Mouse (Mus musculus) heart, embryonic 11.5 days (tissue): Measurements from ENCODE around the gene Sufu. TPM values are rescaled to one million over a fixed set of nuclear protein-coding genes. Genes with fewer than 3 reads are reported as not detected.

Experiments
- ATAC-seq: fragments of 200-750 bp; cut with Nextera tagmentation; replicated peaks from 2 replicates; pipeline ENCODE4 v1.8.0; 2017; ENCODE audit warnings: moderate library complexity; ENCODE audit not compliant: insufficient number of reproducible peaks, low FRiP score, low TSS enrichment
- H3K27ac ChIP-seq: fragments of 300-500 bp; sonication (generic); 2 replicates; pipeline ENCODE4 v1.5.1; 2014; ENCODE audit warnings: mild to moderate bottlenecking, low read depth, low read length
- H3K27me3 ChIP-seq: fragments of 300-500 bp; sonication (generic); 2 replicates; pipeline ENCODE4 v1.6.1; 2014; ENCODE audit warnings: mild to moderate bottlenecking, low read length, mixed read lengths; ENCODE audit not compliant: control insufficient read depth, insufficient read depth
- H3K36me3 ChIP-seq: fragments of 300-500 bp; sonication (generic); 2 replicates; pipeline ENCODE4 v1.6.1; 2014; ENCODE audit warnings: mild to moderate bottlenecking, low read length, moderate library complexity, mixed read lengths; ENCODE audit not compliant: control insufficient read depth, insufficient read depth
- H3K4me1 ChIP-seq: fragments of 300-500 bp; sonication (generic); 2 replicates; pipeline ENCODE4 v1.6.1; 2014; ENCODE audit warnings: low read length; ENCODE audit not compliant: control insufficient read depth, insufficient read depth
- H3K4me2 ChIP-seq: fragments of 300-500 bp; sonication (generic); 2 replicates; pipeline ENCODE4 v1.6.1; 2014; ENCODE audit warnings: mild to moderate bottlenecking, moderate library complexity
- H3K4me3 ChIP-seq: fragments of 300-500 bp; sonication (generic); 2 replicates; pipeline ENCODE4 v1.5.1; 2014; ENCODE audit warnings: low read depth, low read length
- H3K9ac ChIP-seq: fragments of 300-500 bp; sonication (generic); 2 replicates; pipeline ENCODE4 v1.6.1; 2014; ENCODE audit warnings: mild to moderate bottlenecking, low read depth, low read length, moderate library complexity
- H3K9me3 ChIP-seq: fragments of 300-500 bp; sonication (generic); replicated peaks from 2 replicates; pipeline ENCODE4 v1.6.1; 2016; ENCODE audit warnings: low read length; ENCODE audit not compliant: control insufficient read depth
- WGBS: fragments of 180-500 bp; shearing (Covaris S2); extraction: QIAGEN DNeasy Blood & Tissue Kit; methylation state at CpG from one replicate; pipeline ENCODE4 v1.1.7; 2014; ENCODE audit not compliant: insufficient replicate concordance; 5-methylcytosine and 5-hydroxymethylcytosine counted together
- polyA plus RNA-seq: library from polyadenylated mRNA; unstranded; fragments of >200 nt; fragmentation: Nextera tagmentation; extraction: Ambion mirVana; gene quantifications from 2 replicates; pipeline ENCODE4 v1.2.1, GENCODE M21; 2014

Gene Sufu
- polyA plus RNA-seq, 1 experiment from 2014 or later: 21.5 TPM

DNA sequence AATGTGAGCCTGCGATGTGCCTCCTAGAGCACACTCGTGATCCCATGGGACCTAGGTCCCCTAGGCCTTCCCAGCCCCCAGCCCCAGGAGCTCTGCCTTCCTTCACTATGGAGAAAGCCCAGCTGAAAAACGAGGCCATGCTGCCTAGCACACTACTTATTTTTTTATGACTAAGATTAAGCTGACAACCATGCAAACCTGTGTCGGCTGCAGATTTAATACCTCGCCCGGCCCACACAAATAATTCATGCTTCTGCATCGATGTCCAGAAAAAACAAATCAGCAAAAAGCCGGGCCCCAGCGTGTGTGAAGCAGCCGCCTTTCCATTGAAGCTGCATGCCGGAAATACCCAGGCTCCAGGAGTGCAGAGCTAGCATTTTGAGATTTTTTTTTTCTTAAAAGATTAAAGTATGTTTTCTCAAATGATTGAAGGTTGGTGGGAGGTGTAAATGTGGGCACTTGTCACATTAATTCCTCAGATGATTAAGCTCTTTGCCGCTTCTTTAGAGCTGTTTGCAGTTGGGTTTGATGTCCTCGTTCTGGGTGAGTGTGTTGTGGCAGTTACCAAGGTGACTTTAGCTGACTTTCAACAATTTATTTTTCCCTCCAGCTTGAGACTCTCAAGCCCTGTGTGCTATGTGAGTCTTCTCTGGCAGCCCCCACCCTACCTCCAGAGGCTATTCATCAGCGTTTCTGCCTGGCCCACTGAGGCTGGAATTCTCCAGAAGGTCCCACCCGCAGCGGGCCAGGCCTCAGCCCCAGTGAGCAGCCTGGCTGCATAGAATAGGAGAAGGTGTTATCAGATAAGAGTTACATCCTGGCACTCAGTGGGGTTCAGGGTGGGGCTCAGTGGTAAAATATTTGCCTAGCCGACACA, 73.9 kb downstream of the Sufu start:
- H3K4me1 ChIP-seq: peaks cover 34% of the 10 kb centered on the region

DNA sequence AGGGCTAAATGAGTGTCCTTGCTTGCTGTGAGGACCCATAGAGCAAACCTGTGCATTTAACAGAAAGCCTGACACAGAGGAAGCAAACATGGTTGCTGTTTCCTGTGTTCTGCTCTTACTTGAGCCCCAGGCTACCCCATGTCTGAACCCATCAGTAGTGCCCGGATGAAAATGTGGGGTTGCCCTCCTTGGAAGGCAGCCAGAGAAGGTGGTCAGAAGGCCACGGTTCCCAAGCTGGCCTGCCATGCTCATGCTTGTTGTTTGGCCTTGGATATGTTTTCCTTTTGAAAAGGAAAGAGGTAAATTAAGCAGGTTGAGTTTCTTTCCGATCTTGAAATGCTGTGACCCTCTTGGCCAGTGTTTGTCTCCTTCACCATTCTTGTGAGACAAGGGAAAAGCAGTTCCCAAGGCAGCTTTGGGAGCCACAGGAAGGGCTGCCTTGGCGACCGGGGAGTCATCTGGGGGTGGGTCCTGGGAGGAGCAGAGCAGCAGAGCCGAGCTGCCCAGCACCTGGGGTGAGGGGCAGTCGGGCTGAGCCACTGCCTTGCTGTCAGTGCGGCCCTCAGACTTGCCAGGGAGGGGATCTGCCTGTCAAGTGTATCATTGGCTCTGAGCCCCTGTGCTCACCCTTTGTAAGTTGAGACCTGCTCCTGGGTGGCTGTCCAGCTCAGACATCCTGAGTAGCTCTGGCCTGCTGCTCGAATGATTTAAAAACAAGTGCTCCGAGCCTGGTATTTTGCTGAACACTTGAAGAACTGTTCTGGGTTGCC, 74.8 kb downstream of the Sufu start:
- peak overlapping the region; percentile 81 for H3K27ac ChIP-seq
- 8% methylated on average over 10 of the region's 10 CpGs for WGBS
- no peaks in the 10 kb centered on the region for H3K9me3 ChIP-seq
- H3K36me3 ChIP-seq: peaks cover 10% of the 10 kb centered on the region
- no peaks in the 10 kb centered on the region for H3K27me3 ChIP-seq
- H3K4me1 ChIP-seq: peaks cover 29% of the 10 kb centered on the region
- peak overlapping the region; percentile 50; the same call in 1 of the 2 replicates for H3K9ac ChIP-seq
- H3K4me3 ChIP-seq: no peak overlapping the region
- peak overlapping the region; percentile 29 for H3K4me2 ChIP-seq
- ATAC-seq: peak; percentile 55; the same call in 1 of the 2 replicates

More for the DNA sequence above, 73.9 kb downstream of the Sufu start:
- Histone ChIP-seq H3K9ac (peak overlapping the region; percentile 39; the same call in 1 of the 2 replicates), H3K4me3 (no peak overlapping the region), H3K36me3 (peaks cover 8% of the 10 kb centered on the region), H3K27me3 (no peaks in the 10 kb centered on the region), H3K27ac (peak overlapping the region; percentile 81), H3K9me3 (no peaks in the 10 kb centered on the region), H3K4me2 (no peak overlapping the region)
- no peak for ATAC-seq
- 33% methylated on average over 17 of the region's 17 CpGs for WGBS

DNA sequence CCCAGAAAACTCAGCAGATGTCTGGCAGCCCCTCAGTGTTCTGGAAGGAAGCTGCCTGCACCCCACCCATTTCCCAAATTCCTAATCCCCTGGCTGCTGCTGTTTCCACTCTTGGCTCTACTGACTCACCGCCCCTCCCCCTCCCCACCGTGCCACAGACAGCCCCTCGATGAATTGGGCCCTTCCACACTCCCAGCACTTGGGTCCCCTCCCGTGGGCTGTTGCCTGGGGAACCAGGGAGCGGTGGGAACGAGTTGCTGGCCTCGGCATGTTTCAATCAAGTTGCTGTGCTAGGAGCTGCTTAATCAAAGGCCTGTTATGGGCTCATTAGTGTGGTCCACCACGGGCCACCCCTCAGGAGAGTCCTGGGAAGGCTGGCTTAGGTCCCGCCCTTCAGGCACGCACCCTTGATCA, 80.7 kb downstream of the Sufu start:
- Histone ChIP-seq H3K9me3 (no peaks in the 10 kb centered on the region), H3K4me3 (no peak overlapping the region), H3K4me2 (no peak overlapping the region), H3K27me3 (no peaks in the 10 kb centered on the region), H3K4me1 (peaks cover 55% of the 10 kb centered on the region), H3K9ac (0 out of 2 replicates have a peak overlapping the region, but pooled peaks have one; percentile 10), H3K36me3 (peaks cover 10% of the 10 kb centered on the region), H3K27ac (no peak overlapping the region)
- 51% methylated on average over 10 of the region's 10 CpGs for WGBS
- no peak for ATAC-seq

- Histone ChIP-seq H3K36me3 (peaks cover 10% of the 10 kb centered on the region), H3K9ac (0 out of 2 replicates have a peak overlapping the region, but pooled peaks have one; percentile 28), H3K4me2 (no peak overlapping the region), H3K4me1 (peaks cover 63% of the 10 kb centered on the region), H3K27me3 (no peaks in the 10 kb centered on the region), H3K9me3 (no peaks in the 10 kb centered on the region), H3K27ac (peak overlapping the region; percentile 79), H3K4me3 (no peak overlapping the region)
- WGBS: 62% methylated on average over 4 of the region's 4 CpGs
- no peak for ATAC-seq
Observed at GRCm38 (mm10) chr19:46478242-46478641, 81.5 kb downstream of the Sufu start.

GRCm38 (mm10) chr19:46478826-46479225, 82.1 kb downstream of the Sufu start:
- Histone ChIP-seq H3K4me3 (no peak overlapping the region), H3K9ac (peak overlapping the region; percentile 52; the same call in 1 of the 2 replicates), H3K4me2 (peak overlapping the region; percentile 11), H3K4me1 (peaks cover 69% of the 10 kb centered on the region), H3K9me3 (no peaks in the 10 kb centered on the region), H3K27ac (peak overlapping the region; percentile 79), H3K36me3 (peaks cover 8% of the 10 kb centered on the region), H3K27me3 (no peaks in the 10 kb centered on the region)
- peak; percentile 26; the same call in 1 of the 2 replicates for ATAC-seq
- 17% methylated on average over 5 of the region's 5 CpGs for WGBS

- peak overlapping the region; percentile 11 for H3K4me2 ChIP-seq
- peaks cover 76% of the 10 kb centered on the region for H3K4me1 ChIP-seq
- WGBS: 36% methylated on average over 21 of the region's 21 CpGs
- H3K9me3 ChIP-seq: no peaks in the 10 kb centered on the region
- H3K27ac ChIP-seq: peak overlapping the region; percentile 79
- H3K9ac ChIP-seq: peak overlapping the region; percentile 52; the same call in 1 of the 2 replicates
- H3K36me3 ChIP-seq: peaks cover 5% of the 10 kb centered on the region
- no peak overlapping the region for H3K4me3 ChIP-seq
- H3K27me3 ChIP-seq: no peaks in the 10 kb centered on the region
- 0 out of 2 replicates have a peak, but pooled peaks have one; percentile 0 for ATAC-seq
Observed at GRCm38 (mm10) chr19:46479306-46480075, 82.8 kb downstream of the Sufu start.

DNA sequence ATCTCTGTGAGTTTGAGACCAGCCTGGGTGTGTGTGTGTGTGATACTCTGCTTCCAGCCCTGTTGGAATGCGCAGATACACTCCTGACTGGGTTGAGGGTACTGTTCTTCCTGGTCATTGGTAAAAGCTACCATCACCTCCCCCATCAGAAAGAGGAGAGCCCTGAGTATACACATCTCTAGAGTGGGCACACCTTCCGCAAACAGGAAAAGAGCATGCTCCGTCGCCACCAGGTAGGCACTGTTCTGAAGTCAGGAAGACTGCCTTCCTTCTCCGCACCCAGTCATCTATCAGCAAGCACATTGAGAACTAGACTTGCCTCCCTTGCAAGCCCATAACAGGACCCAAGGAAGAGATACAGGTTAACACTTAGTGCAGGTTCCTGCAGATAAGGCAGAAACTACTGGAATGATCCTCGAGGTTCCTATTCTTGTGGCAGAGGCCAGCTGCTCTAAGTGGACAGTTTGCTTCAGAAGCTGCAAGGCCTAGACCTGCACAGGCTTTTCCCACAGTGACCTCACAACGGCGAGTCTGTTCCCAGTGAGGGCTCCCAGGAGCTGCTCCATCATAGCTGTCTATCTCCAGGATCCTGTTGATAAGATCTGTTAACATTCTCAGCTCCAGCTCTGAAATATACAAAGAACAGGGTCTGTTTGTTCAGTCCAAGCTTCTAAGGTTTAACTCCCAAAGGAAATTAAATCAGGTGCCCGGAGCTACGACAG, 84.1 kb downstream of the Sufu start:
- Histone ChIP-seq H3K4me3 (no peak overlapping the region), H3K27ac (no peak overlapping the region), H3K9me3 (no peaks in the 10 kb centered on the region), H3K36me3 (peaks cover 3% of the 10 kb centered on the region; the same call in 1 of the 2 replicates), H3K27me3 (no peaks in the 10 kb centered on the region), H3K4me1 (peaks cover 89% of the 10 kb centered on the region), H3K9ac (no peak overlapping the region), H3K4me2 (no peak overlapping the region)
- ATAC-seq: no peak
- 56% methylated on average over 10 of the region's 10 CpGs for WGBS
